Mouse (Mus musculus): ENCODE results near the gene Borcs5. TPM values are rescaled to one million over a fixed set of nuclear protein-coding genes. Genes with fewer than 3 reads are reported as not detected.

The Borcs5 gene
- polyA plus RNA-seq, 1 experiment from 2014 or later = 16.2 TPM

- ATAC-seq (ENCODE audit: low FRiP score, low TSS enrichment) = no peak
- Histone ChIP-seq H3K27ac (ENCODE audit: low read length) (no peak overlapping the region), H3K27me3 (ENCODE audit: insufficient read depth, low read length) (no peaks in the 10 kb centered on the region), H3K4me1 (ENCODE audit: insufficient read depth, low read length) (no peaks in the 10 kb centered on the region; the same call in 1 of the 2 replicates), H3K9me3 (ENCODE audit: low read length) (no peaks in the 10 kb centered on the region), H3K4me3 (ENCODE audit: low read length) (no peak overlapping the region), H3K9ac (replicated peaks; ENCODE audit: low read length) (no peak overlapping the region), H3K4me2 (replicated peaks; ENCODE audit: low read depth, low read length) (no peak overlapping the region), H3K36me3 (ENCODE audit: insufficient read depth, low read length) (peaks cover 5% of the 10 kb centered on the region)
Observed at GRCm38 (mm10) chr6:134743568-134743967, 104.3 kb downstream of the Borcs5 start.

GRCm38 (mm10) chr6:134745876-134746275 is 106.6 kb downstream of the Borcs5 start:
- Histone ChIP-seq H3K27me3 (ENCODE audit: insufficient read depth, low read length) (no peaks in the 10 kb centered on the region), H3K27ac (ENCODE audit: low read length) (no peak overlapping the region), H3K36me3 (ENCODE audit: insufficient read depth, low read length) (no peaks in the 10 kb centered on the region), H3K4me1 (ENCODE audit: insufficient read depth, low read length) (no peaks in the 10 kb centered on the region; the same call in 1 of the 2 replicates), H3K9me3 (ENCODE audit: low read length) (no peaks in the 10 kb centered on the region), H3K4me3 (ENCODE audit: low read length) (no peak overlapping the region), H3K9ac (replicated peaks; ENCODE audit: low read length) (no peak overlapping the region), H3K4me2 (replicated peaks; ENCODE audit: low read depth, low read length) (no peak overlapping the region)
- 96% methylated on average over 7 of the region's 7 CpGs for WGBS
- ATAC-seq (ENCODE audit: low FRiP score, low TSS enrichment) = no peak

GRCm38 (mm10) chr6:134748126-134748525 is 108.8 kb downstream of the Borcs5 start:
- no peak overlapping the region for H3K4me3 ChIP-seq (ENCODE audit: low read length)
- H3K27ac ChIP-seq (ENCODE audit: low read length) = no peak overlapping the region
- WGBS = 84% methylated on average over 3 of the region's 3 CpGs
- no peak for ATAC-seq (ENCODE audit: low FRiP score, low TSS enrichment)
- no peaks in the 10 kb centered on the region for H3K36me3 ChIP-seq (ENCODE audit: insufficient read depth, low read length)
- H3K9me3 ChIP-seq (ENCODE audit: low read length) = no peaks in the 10 kb centered on the region
- H3K27me3 ChIP-seq (ENCODE audit: insufficient read depth, low read length) = no peaks in the 10 kb centered on the region
- H3K4me1 ChIP-seq (ENCODE audit: insufficient read depth, low read length) = no peaks in the 10 kb centered on the region; the same call in 1 of the 2 replicates
- no peak overlapping the region for H3K4me2 ChIP-seq (replicated peaks; ENCODE audit: low read depth, low read length)
- no peak overlapping the region for H3K9ac ChIP-seq (replicated peaks; ENCODE audit: low read length)

GRCm38 (mm10) chr6:134751087-134751486 is 111.8 kb downstream of the Borcs5 start:
- H3K4me1 ChIP-seq (ENCODE audit: insufficient read depth, low read length) = no peaks in the 10 kb centered on the region
- H3K9ac ChIP-seq (replicated peaks; ENCODE audit: low read length) = no peak overlapping the region
- H3K4me3 ChIP-seq (ENCODE audit: low read length) = no peak overlapping the region
- no peaks in the 10 kb centered on the region for H3K9me3 ChIP-seq (ENCODE audit: low read length)
- 89% methylated on average over 4 of the region's 4 CpGs for WGBS
- H3K27ac ChIP-seq (ENCODE audit: low read length) = no peak overlapping the region
- no peak for ATAC-seq (ENCODE audit: low FRiP score, low TSS enrichment)
- H3K27me3 ChIP-seq (ENCODE audit: insufficient read depth, low read length) = no peaks in the 10 kb centered on the region
- H3K4me2 ChIP-seq (replicated peaks; ENCODE audit: low read depth, low read length) = no peak overlapping the region
- H3K36me3 ChIP-seq (ENCODE audit: insufficient read depth, low read length) = peaks cover 10% of the 10 kb centered on the region; the same call in 1 of the 2 replicates

GRCm38 (mm10) chr6:134751883-134752647 is 112.8 kb downstream of the Borcs5 start:
- 85% methylated on average over 5 of the region's 5 CpGs for WGBS
- peaks cover 10% of the 10 kb centered on the region; the same call in 1 of the 2 replicates for H3K36me3 ChIP-seq (ENCODE audit: insufficient read depth, low read length)
- H3K4me1 ChIP-seq (ENCODE audit: insufficient read depth, low read length) = no peaks in the 10 kb centered on the region
- no peak for ATAC-seq (ENCODE audit: low FRiP score, low TSS enrichment)
- no peaks in the 10 kb centered on the region for H3K27me3 ChIP-seq (ENCODE audit: insufficient read depth, low read length)
- H3K9me3 ChIP-seq (ENCODE audit: low read length) = no peaks in the 10 kb centered on the region
- no peak overlapping the region for H3K9ac ChIP-seq (replicated peaks; ENCODE audit: low read length)
- H3K27ac ChIP-seq (ENCODE audit: low read length) = no peak overlapping the region
- H3K4me2 ChIP-seq (replicated peaks; ENCODE audit: low read depth, low read length) = no peak overlapping the region
- H3K4me3 ChIP-seq (ENCODE audit: low read length) = no peak overlapping the region

GRCm38 (mm10) chr6:134753412-134753811 is 114.1 kb downstream of the Borcs5 start:
- Histone ChIP-seq H3K4me3 (ENCODE audit: low read length) (no peak overlapping the region), H3K36me3 (ENCODE audit: insufficient read depth, low read length) (peaks cover 10% of the 10 kb centered on the region; the same call in 1 of the 2 replicates), H3K27ac (ENCODE audit: low read length) (no peak overlapping the region), H3K4me1 (ENCODE audit: insufficient read depth, low read length) (no peaks in the 10 kb centered on the region), H3K4me2 (replicated peaks; ENCODE audit: low read depth, low read length) (no peak overlapping the region), H3K9me3 (ENCODE audit: low read length) (no peaks in the 10 kb centered on the region), H3K9ac (replicated peaks; ENCODE audit: low read length) (no peak overlapping the region), H3K27me3 (ENCODE audit: insufficient read depth, low read length) (no peaks in the 10 kb centered on the region)
- 93% methylated on average over 4 of the region's 4 CpGs for WGBS
- ATAC-seq (ENCODE audit: low FRiP score, low TSS enrichment) = no peak

- H3K9ac ChIP-seq (replicated peaks; ENCODE audit: low read length) = no peak overlapping the region
- H3K4me3 ChIP-seq (ENCODE audit: low read length) = no peak overlapping the region
- ATAC-seq (ENCODE audit: low FRiP score, low TSS enrichment) = no peak
- no peaks in the 10 kb centered on the region for H3K27me3 ChIP-seq (ENCODE audit: insufficient read depth, low read length)
- no peak overlapping the region for H3K4me2 ChIP-seq (replicated peaks; ENCODE audit: low read depth, low read length)
- H3K36me3 ChIP-seq (ENCODE audit: insufficient read depth, low read length) = peaks cover 10% of the 10 kb centered on the region; the same call in 1 of the 2 replicates
- no peak overlapping the region for H3K27ac ChIP-seq (ENCODE audit: low read length)
- H3K4me1 ChIP-seq (ENCODE audit: insufficient read depth, low read length) = no peaks in the 10 kb centered on the region
- 92% methylated on average over 11 of the region's 11 CpGs for whole genome bisulfite sequencing
- H3K9me3 ChIP-seq (ENCODE audit: low read length) = no peaks in the 10 kb centered on the region
Observed at GRCm38 (mm10) chr6:134753858-134754257, 114.5 kb downstream of the Borcs5 start.

- ATAC-seq (ENCODE audit: low FRiP score, low TSS enrichment) = no peak
- WGBS = 95% methylated on average over 4 of the region's 4 CpGs
- H3K4me2 ChIP-seq (replicated peaks; ENCODE audit: low read depth, low read length) = no peak overlapping the region
- no peak overlapping the region for H3K9ac ChIP-seq (replicated peaks; ENCODE audit: low read length)
- no peaks in the 10 kb centered on the region for H3K4me1 ChIP-seq (ENCODE audit: insufficient read depth, low read length)
- no peaks in the 10 kb centered on the region for H3K9me3 ChIP-seq (ENCODE audit: low read length)
- H3K27me3 ChIP-seq (ENCODE audit: insufficient read depth, low read length) = no peaks in the 10 kb centered on the region
- no peak overlapping the region for H3K4me3 ChIP-seq (ENCODE audit: low read length)
- peaks cover 10% of the 10 kb centered on the region; the same call in 1 of the 2 replicates for H3K36me3 ChIP-seq (ENCODE audit: insufficient read depth, low read length)
- no peak overlapping the region for H3K27ac ChIP-seq (ENCODE audit: low read length)
Observed at GRCm38 (mm10) chr6:134756058-134756457, 116.7 kb downstream of the Borcs5 start.

Measured in kidney, embryonic 16.5 days (tissue).